Mouse (Mus musculus): Measurements from ENCODE around the gene Nxf2. TPM values are rescaled to one million over a fixed set of nuclear protein-coding genes. Genes with fewer than 3 reads are reported as not detected.

Nxf2 gene
- total and polyA plus RNA-seq, 3 experiments, result not detected

GRCm38 (mm10) chrX:134913234-134913936 lies 51.2 kb downstream of the Nxf2 start (continued):
- TF ChIP-seq USF1 (IDR thresholded peaks at IDR 0.05; ENCODE audit: low read depth, low read length), result no peak

- dilution Hi-C loops (cut with MboI; ENCODE audit: extremely low pct_ligation_motif_present, extremely low pct_unique_long_range_greater_than_20kb, low sequenced_read_pairs), result no loop called here
- TF ChIP-seq IRF4 (IDR thresholded peaks at IDR 0.05; ENCODE audit: low read depth, low read length) (no peak), SIN3A (IDR thresholded peaks at IDR 0.05; ENCODE audit: low read length) (no peak), NELFE (IDR thresholded peaks at IDR 0.05; ENCODE audit: low read depth, low read length) (no peak), POLR2A (IDR thresholded peaks at IDR 0.05; ENCODE audit: low read depth, low read length) (no peak), TCF12 (IDR thresholded peaks at IDR 0.05; ENCODE audit: low read depth, low read length) (no peak), UBTF (IDR thresholded peaks at IDR 0.05; ENCODE audit: low read depth, low read length) (no peak), E2F4 (IDR thresholded peaks at IDR 0.05; ENCODE audit: insufficient replicate concordance, low read depth, low read length) (no peak), SMC3 (IDR thresholded peaks at IDR 0.05; ENCODE audit: low read depth, low read length) (no peak), USF2 (conservative IDR thresholded peaks at IDR 0.05; ENCODE audit: low read depth, low read length) (no peak), ZNF384 (IDR thresholded peaks at IDR 0.05; ENCODE audit: low read depth, low read length) (no peak), CTCF (conservative IDR thresholded peaks at IDR 0.05 in 1 of 2, IDR thresholded peaks at IDR 0.05 in 1 of 2; ENCODE audit: low read depth in 2 of 2, low read length in 2 of 2) (no peak), MEF2A (IDR thresholded peaks at IDR 0.05; ENCODE audit: borderline replicate concordance, low read depth, low read length) (no peak)
Observed at GRCm38 (mm10) chrX:134912805-134913204, 51.7 kb downstream of the Nxf2 start.

GRCm38 (mm10) chrX:134910345-134910744 lies 54.2 kb downstream of the Nxf2 start:
- no peak overlapping the region for H3K27ac ChIP-seq (ENCODE audit: insufficient read depth, low read depth)
- no peaks in the 10 kb centered on the region for H3K9me3 ChIP-seq (replicated peaks; ENCODE audit: low read length)
- TF ChIP-seq USF2 (conservative IDR thresholded peaks at IDR 0.05; ENCODE audit: low read depth, low read length), result no peak
- TF ChIP-seq ZMIZ1 (IDR thresholded peaks at IDR 0.05; ENCODE audit: low read depth, low read length), result no peak
- TF ChIP-seq MEF2A (IDR thresholded peaks at IDR 0.05; ENCODE audit: borderline replicate concordance, low read depth, low read length), result no peak; the same call in 1 of the 2 replicates
- no peak for TF ChIP-seq GABPA (IDR thresholded peaks at IDR 0.05; ENCODE audit: insufficient replicate concordance, low read depth, low read length)
- TF ChIP-seq MYC (IDR thresholded peaks at IDR 0.05; ENCODE audit: low read depth, low read length), result no peak
- no peak for TF ChIP-seq SMC3 (IDR thresholded peaks at IDR 0.05; ENCODE audit: low read depth, low read length)
- no peak for TF ChIP-seq ELF1 (IDR thresholded peaks at IDR 0.05; ENCODE audit: low read depth, low read length)
- TF ChIP-seq USF1 (IDR thresholded peaks at IDR 0.05; ENCODE audit: low read depth, low read length), result no peak
- TF ChIP-seq NELFE (IDR thresholded peaks at IDR 0.05; ENCODE audit: low read depth, low read length), result no peak
- no peaks in the 10 kb centered on the region for H3K79me2 ChIP-seq (replicated peaks; ENCODE audit: control insufficient read depth, extremely low read depth, insufficient read depth, poor library complexity, severe bottlenecking)
- dilution Hi-C loops (cut with MboI; ENCODE audit: extremely low pct_ligation_motif_present, extremely low pct_unique_long_range_greater_than_20kb, low sequenced_read_pairs) (no loop called here), in situ Hi-C loops (cut with MboI; ENCODE audit: low pct_ligation_motif_present, low pct_unique_long_range_greater_than_20kb, low sequenced_read_pairs) (loop anchor here (25.0 kb wide), 1 partner anchor 273 kb away; no protein-coding TSS in a partner anchor)
- H3K4me2 ChIP-seq (ENCODE audit: insufficient read depth, low read depth, poor library complexity, severe bottlenecking), result no peak overlapping the region
- no peak overlapping the region for H3K9ac ChIP-seq (ENCODE audit: insufficient read depth, low read depth)
- DNase-seq (ENCODE audit: extremely low read depth), result no peak
- H3K36me3 ChIP-seq (replicated peaks in 1 of 2; ENCODE audit: control insufficient read depth in 1 of 2, insufficient read depth in 1 of 2, low read length in 1 of 2), result no peaks in the 10 kb centered on the region
- H3K27me3 ChIP-seq (replicated peaks), result no peaks in the 10 kb centered on the region
- no peaks in the 10 kb centered on the region for H3K4me1 ChIP-seq (ENCODE audit: control insufficient read depth in 1 of 2, insufficient read depth in 2 of 2)
- H3K4me3 ChIP-seq (replicated peaks in 1 of 3; ENCODE audit: low read depth in 2 of 3, low read length in 2 of 3, poor library complexity in 1 of 3), result no peak overlapping the region

More at GRCm38 (mm10) chrX:134912805-134913204, 51.7 kb downstream of the Nxf2 start:
- no peaks in the 10 kb centered on the region for H3K79me2 ChIP-seq (replicated peaks; ENCODE audit: control insufficient read depth, extremely low read depth, insufficient read depth, poor library complexity, severe bottlenecking)
- no peak for DNase-seq (ENCODE audit: extremely low read depth)
- H3K27me3 ChIP-seq (replicated peaks), result no peaks in the 10 kb centered on the region
- H3K4me3 ChIP-seq (replicated peaks in 1 of 3; ENCODE audit: low read depth in 2 of 3, low read length in 2 of 3, poor library complexity in 1 of 3), result no peak overlapping the region
- H3K4me1 ChIP-seq (ENCODE audit: control insufficient read depth in 1 of 2, insufficient read depth in 2 of 2), result no peaks in the 10 kb centered on the region
- H3K4me2 ChIP-seq (ENCODE audit: insufficient read depth, low read depth, poor library complexity, severe bottlenecking), result no peak overlapping the region; the same call in 1 of the 2 replicates
- H3K36me3 ChIP-seq (replicated peaks in 1 of 2; ENCODE audit: control insufficient read depth in 1 of 2, insufficient read depth in 1 of 2, low read length in 1 of 2), result no peaks in the 10 kb centered on the region
- no peaks in the 10 kb centered on the region for H3K9me3 ChIP-seq (replicated peaks; ENCODE audit: low read length)
- H3K9ac ChIP-seq (ENCODE audit: insufficient read depth, low read depth), result no peak overlapping the region
- no peak overlapping the region for H3K27ac ChIP-seq (ENCODE audit: insufficient read depth, low read depth)
- in situ Hi-C loops (cut with MboI; ENCODE audit: low pct_ligation_motif_present, low pct_unique_long_range_greater_than_20kb, low sequenced_read_pairs), result loop anchor here (25.0 kb wide), 1 partner anchor 276 kb away; no protein-coding TSS in a partner anchor

Other genes starting within 250 kb of the Nxf2 start
- gene Armcx1, start 246.8 kb downstream of the Nxf2 start, total RNA-seq (2012; rRNA removed), result 0.08 and 0.13 TPM in 2 replicates
- gene Armcx1, start 246.8 kb downstream of the Nxf2 start, total RNA-seq (2014; rRNA removed), result not detected in 2 replicates
- not detected in 2 replicates for gene Armcx1, start 246.8 kb downstream of the Nxf2 start, polyA plus RNA-seq (2012; ENCODE audit: insufficient read length, low read depth)
- 0.67 and 1.2 TPM in 2 replicates for gene Armcx6, start 213.3 kb downstream of the Nxf2 start, total RNA-seq (2012; rRNA removed)
- gene Armcx6, start 213.3 kb downstream of the Nxf2 start, total RNA-seq (2014; rRNA removed), result 1.3 and 1.7 TPM in 2 replicates
- 1.7 and 2.2 TPM in 2 replicates for gene Armcx6, start 213.3 kb downstream of the Nxf2 start, polyA plus RNA-seq (2012; ENCODE audit: insufficient read length, low read depth)
- gene Armcx3, start 208.2 kb downstream of the Nxf2 start, total RNA-seq (2012; rRNA removed), result 8.6 and 11.6 TPM in 2 replicates
- 0.23 and 0.49 TPM in 2 replicates for gene Armcx3, start 208.2 kb downstream of the Nxf2 start, total RNA-seq (2014; rRNA removed)
- 1.1 and 1.2 TPM in 2 replicates for gene Armcx3, start 208.2 kb downstream of the Nxf2 start, polyA plus RNA-seq (2012; ENCODE audit: insufficient read length, low read depth)
- 12.6 and 15.3 TPM in 2 replicates for gene Armcx2, start 155.5 kb downstream of the Nxf2 start, total RNA-seq (2012; rRNA removed)
- 18.8 and 20.5 TPM in 2 replicates for gene Armcx2, start 155.5 kb downstream of the Nxf2 start, total RNA-seq (2014; rRNA removed)
- gene Armcx2, start 155.5 kb downstream of the Nxf2 start, polyA plus RNA-seq (2012; ENCODE audit: insufficient read length, low read depth), result 17.3 and 19.6 TPM in 2 replicates
- gene Zmat1, start 44.5 kb upstream of the Nxf2 start, total RNA-seq (2012; rRNA removed), result 0.68 and 0.80 TPM in 2 replicates
- 0.93 and 1.00 TPM in 2 replicates for gene Zmat1, start 44.5 kb upstream of the Nxf2 start, total RNA-seq (2014; rRNA removed)
- 4.1 and 4.5 TPM in 2 replicates for gene Zmat1, start 44.5 kb upstream of the Nxf2 start, polyA plus RNA-seq (2012; ENCODE audit: insufficient read length, low read depth)
- gene Gm15023, start 212.9 kb upstream of the Nxf2 start, total RNA-seq (2012; rRNA removed), result 0.04 and 0.25 TPM in 2 replicates
- gene Gm15023, start 212.9 kb upstream of the Nxf2 start, total RNA-seq (2014; rRNA removed), result 1.6 and 2.2 TPM in 2 replicates
- gene Gm15023, start 212.9 kb upstream of the Nxf2 start, polyA plus RNA-seq (2012; ENCODE audit: insufficient read length, low read depth), result 1.2 TPM in 1 of 2 replicates, not detected in the other
- gene Tceal6, start 245.9 kb upstream of the Nxf2 start, total RNA-seq (2012; rRNA removed), result not detected in 2 replicates
- not detected in 2 replicates for gene Tceal6, start 245.9 kb upstream of the Nxf2 start, total RNA-seq (2014; rRNA removed)
- gene Tceal6, start 245.9 kb upstream of the Nxf2 start, polyA plus RNA-seq (2012; ENCODE audit: insufficient read length, low read depth), result not detected in 2 replicates